Mouse (Mus musculus) kidney, adult 8-10 months (tissue): ENCODE measurements around the gene Wdfy1.

ENCODE experiments used
- DNase-seq, 2 experiments: peaks; one replicate each; pipeline ENCODE4 v3.0.0; 2022

Wdfy1 gene

GRCm38 (mm10) chr1:79759436-79759972, 16.4 kb downstream of the Wdfy1 start:
- no peak for DNase-seq

- DNase-seq: no peak
Observed at GRCm38 (mm10) chr1:79759006-79759405, 16.9 kb downstream of the Wdfy1 start.

- DNase-seq: no peak
Observed at GRCm38 (mm10) chr1:79757597-79757996, 18.3 kb downstream of the Wdfy1 start.

GRCm38 (mm10) chr1:79757161-79757560, 18.8 kb downstream of the Wdfy1 start:
- peak; percentile 52 to 58 for DNase-seq

GRCm38 (mm10) chr1:79756417-79756816, 19.5 kb downstream of the Wdfy1 start:
- DNase-seq: peak in 1 of 2 experiments; percentile 55

GRCm38 (mm10) chr1:79755376-79755775, 20.6 kb downstream of the Wdfy1 start:
- no peak for DNase-seq

DNA sequence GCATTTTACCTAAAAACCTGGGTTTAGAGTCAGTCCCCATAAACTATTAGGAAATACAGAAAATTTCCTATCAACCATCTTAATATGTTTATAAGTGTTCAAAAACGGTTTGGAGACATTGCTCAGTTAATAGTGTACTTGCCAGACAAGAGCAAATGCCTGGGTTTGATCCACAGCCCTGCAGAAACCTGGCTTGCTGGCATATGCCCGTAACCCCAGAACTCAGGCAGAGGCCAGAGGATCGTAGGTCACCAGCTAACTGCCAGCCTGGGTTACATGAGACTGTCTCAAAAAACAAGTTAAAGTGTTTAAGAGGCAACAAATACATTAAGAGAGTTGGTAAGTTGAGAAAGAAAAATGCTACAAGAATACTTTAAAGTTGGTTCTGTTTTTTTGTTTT, 21.0 kb downstream of the Wdfy1 start:
- DNase-seq: no peak

DNA sequence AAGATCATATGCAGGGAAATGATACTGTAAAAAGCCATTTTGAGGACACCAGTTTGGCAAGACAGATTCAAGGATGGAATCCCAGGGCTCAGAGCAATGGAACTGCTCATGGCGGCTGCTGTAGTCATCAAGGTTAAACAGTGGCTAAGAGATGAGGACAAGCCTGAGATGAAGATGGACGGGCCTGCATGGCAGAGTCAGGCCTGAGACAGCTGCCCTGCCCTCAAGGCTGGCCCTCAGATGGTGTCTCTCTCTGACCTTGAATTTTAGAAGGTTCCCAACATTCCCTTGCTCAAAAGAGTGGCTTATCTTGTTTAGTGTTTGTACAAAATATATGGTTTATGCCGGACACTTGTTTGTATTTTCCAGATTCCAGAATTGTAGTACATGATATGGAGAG, 22.5 kb downstream of the Wdfy1 start:
- DNase-seq: no peak

- no peak for DNase-seq
Observed at GRCm38 (mm10) chr1:79752714-79753340, 23.1 kb downstream of the Wdfy1 start.

DNA sequence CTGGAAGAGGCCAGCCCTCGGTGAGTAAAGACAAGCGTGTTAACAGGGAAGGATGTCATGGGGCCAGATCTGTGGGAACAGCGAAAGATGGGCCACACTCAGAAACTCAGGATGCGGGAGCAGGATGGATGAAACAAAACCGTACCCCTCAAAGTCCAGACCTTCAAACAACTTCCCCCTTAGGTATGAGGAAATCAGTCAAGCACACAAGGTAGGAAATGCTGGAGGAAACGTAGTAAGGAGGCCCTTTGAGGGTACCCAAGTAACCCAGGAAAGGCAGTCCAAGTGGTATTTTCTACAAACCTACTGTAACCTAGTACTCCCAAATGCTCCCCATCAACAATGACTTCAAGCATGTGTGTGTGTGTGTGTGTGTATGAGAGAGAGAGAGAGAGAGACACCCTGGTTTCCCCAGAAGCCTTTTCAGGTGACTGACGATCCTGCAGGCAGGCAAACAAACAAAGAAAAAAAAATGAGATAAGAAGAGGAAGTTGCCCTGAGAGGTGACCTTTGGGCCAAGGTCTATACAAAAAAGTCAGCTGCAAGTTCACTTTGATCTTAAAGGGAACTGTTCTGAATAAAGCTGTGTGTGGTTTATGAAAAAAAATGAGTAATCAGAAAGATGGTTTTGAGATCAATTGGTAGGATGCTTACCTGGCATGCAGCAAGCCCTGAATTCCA, 23.8 kb downstream of the Wdfy1 start:
- no peak for DNase-seq

DNA sequence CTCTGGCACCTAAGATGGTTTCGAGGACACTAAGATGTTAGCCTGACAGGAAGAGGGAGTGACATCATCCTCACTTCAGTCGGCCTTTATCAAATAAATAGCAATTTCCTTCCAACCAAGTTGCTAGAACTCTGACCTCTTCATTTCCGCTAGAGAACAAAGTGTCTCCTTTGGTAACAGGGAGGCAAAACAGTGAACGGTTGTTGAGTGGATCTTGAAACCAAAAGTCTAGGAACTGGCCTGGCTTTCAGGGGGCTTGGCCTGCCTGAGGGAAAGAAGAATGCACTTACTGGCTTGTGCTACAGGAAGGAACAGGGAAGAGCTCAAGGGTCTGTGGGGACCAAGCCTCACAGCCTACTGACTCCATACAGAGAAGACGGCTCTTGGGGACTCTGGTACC, 24.8 kb downstream of the Wdfy1 start:
- DNase-seq: peak in 1 of 2 experiments; percentile 55

DNA sequence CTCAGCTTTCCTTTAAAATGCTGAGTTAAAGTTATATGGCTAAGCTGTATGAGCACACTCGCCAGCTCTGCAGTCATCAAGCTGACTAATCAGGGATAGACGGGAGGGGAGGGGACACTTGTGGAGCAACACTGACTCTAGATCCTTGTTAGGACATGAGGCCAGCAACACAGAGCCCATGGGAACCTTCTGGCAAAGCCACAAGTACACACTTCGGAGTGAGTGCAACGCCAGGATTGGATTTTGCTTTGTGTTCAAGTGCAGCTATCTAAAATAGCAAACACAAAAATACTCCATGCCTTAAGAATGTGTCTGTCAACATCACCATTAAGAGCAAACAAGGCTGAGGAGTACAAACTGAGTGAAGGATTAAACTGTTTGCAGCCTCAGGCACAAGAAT, 29.9 kb downstream of the Wdfy1 start:
- DNase-seq: no peak

DNA sequence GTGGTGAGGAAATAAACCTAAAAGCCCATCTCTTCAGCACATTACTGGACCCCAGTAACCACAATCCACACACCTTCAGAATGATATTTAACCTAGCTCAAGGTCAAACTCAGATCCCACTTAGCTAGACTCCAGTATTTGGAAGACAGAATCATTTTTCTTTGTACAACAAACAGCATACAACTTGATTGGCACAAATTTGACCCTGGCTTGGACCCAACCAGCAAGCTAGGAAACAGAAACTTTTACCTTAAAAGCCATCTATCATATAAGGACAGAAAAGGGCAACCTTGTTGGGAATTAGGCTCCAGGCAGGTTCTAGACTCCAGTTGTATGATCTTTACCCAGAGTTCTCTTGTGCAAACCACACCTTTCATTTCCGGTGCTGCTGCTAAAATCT, 32.6 kb downstream of the Wdfy1 start:
- DNase-seq: no peak

- DNase-seq: peak in 1 of 2 experiments; percentile 43
Observed at GRCm38 (mm10) chr1:79742949-79743348, 33.0 kb downstream of the Wdfy1 start.

DNA sequence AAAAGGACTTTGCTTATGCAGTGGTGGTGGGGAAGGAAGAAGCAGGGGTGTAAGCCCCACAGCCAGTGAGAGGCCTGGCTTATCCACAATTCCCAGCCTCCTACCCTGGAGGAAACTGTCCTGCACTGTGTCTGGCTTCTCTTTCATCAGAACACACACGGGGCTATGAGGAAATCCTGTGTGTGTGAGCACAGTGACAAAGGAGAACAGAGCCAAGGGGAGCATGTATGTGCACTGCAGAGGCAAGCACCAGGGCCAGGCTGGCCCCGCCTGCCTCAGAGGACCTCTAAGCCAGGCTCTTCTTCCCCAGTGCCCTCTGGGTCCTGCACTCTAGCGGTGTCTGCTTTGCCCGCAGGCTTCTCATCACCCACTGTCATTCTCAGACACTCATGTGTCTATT, 34.9 kb downstream of the Wdfy1 start:
- DNase-seq: no peak

DNA sequence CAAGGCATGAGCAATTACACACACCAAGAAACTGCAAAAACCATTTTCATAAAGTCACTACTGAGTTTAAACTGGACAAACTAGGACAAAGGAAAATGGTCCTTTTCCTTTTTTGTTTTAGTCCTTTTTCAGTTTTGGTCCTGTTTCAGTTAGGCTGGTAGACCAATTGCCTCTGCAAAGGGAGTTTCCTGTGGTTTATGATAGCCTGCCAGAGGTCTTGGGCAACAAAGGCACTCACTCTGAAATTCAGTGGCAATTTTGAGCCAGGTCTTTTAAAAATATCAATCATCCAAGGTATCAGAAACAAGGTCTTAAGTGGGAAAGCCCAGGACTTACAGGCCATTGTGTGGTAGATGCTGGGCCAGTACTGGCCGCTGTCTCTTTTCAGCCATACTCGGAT, 36.2 kb downstream of the Wdfy1 start:
- no peak for DNase-seq

DNA sequence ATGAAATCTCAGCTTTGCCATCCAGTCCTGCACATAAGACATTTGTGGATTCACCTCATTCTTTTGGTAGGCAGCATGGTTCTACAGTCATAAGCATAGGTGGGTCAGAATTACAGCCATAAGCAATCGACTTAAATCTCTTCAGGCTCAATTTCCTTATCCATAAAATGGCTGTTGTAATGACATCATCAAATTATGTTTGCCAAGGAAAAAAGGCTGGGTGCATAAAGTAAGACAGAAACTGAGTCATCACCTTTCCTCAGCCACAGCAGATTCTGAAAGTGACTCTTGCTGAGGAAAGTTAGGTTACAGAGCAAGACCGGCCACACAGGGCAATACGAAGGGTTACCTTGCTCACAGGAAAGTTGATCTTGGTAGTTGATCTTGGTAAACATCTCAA, 39.5 kb downstream of the Wdfy1 start:
- DNase-seq: no peak

- DNase-seq: no peak
Observed at GRCm38 (mm10) chr1:79734794-79735193, 41.1 kb downstream of the Wdfy1 start.

GRCm38 (mm10) chr1:79714152-79714923, 61.6 kb downstream of the Wdfy1 start:
- DNase-seq: peak; percentile 71 to 79

DNA sequence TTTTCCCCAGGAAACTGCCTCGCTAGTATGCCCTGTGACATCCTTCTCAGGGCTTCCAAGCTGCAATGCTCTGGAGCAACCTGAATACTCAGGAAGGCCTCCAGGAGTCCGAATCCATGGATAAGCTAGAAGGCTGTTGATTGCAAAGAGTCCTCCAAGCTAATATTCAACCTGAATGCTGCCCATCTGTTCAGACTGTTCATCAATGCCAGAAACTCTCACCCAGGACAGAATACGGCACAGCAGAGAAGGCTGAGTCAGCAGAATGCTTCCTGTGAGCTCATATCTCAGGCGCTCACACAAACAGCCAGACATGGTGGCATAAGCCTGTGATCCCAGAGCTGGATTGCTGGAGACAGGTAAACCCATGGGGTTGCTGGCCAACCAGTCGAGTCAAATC, 62.9 kb downstream of the Wdfy1 start:
- peak; percentile 45 to 46 for DNase-seq

DNA sequence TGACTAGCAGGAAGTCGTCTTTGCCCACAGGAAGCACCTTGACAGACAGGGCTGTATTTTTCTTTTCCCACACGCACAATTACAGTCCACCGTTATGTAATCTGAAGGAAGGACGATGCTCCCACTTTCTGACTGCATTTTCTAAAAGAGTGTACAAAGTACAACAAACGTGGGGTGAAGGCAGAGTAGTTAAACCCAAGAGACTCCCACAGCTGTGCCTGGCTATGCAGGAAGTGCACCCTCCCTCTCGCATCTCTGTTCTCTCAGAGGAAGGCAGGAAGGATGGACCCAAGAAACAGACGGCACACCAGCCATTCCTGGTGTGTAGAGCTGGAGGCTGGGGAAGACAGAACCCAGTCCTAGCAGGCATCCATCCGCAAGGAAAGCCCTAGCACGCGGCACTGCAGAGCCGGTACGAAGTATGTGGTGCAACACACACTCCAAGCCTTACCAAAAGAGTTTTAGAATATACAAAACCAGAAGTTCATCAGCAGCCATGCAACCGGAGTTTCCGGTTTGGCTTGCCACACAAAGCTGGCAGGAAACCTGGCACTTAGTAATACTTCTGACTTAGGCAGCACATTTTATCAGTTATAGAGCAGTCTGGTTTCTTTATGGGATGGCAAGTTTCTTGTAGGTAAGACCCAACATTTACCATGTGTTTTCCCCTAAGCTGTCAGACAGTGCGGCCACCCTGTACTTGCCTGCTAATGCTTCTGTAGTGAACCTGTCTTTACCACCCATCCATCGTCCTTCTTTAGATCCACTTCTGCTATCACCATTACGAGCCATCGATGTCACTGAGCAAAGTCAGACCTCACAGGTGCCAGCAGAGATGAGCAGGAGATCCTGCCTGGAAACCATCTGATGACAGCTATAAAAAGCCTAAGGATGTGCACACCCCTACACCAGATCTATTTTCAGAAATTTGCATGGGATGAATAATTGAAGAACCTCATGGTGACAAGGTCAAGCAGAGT, 64.5 kb downstream of the Wdfy1 start:
- DNase-seq: peak; percentile 28 to 53

DNA sequence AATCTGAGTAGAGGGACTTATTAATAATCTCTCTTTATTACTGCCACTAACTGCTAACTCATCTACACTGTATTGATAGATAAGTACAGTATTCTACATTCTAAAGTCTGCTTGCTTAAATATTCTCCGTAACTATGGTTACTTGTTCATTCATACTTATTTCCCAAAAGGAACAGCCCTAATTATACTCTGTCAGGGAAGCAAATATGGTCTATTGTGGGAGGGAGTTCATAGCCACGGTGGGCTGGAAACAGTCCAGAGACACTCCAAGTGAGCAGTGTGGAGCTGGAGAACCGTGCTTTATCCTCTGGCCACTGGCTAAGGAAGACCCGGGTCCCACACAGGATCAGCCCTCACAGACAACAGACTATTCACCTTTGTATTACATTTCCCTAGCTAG, 65.3 kb downstream of the Wdfy1 start:
- DNase-seq: no peak

- no peak for DNase-seq
Observed at GRCm38 (mm10) chr1:79710216-79710615, 65.7 kb downstream of the Wdfy1 start.
